Mouse (Mus musculus) right cerebral cortex, postnatal 4 days (tissue): ENCODE results near the gene Suox.
"Not testable (repeated sequence)": the region's sequence is repeated elsewhere in the genome, so short reads cannot be mapped to it uniquely, and the experiment has no call there.

Source experiments
- DNase-seq: peaks from one replicate; pipeline ENCODE4 v3.0.0-alpha.2; 2022

Suox gene

GRCm38 (mm10) chr10:128673763-128674468, at the start of gene Suox:
Gene Suox (minus strand): TSS chr10:128674073.
- peak; percentile 83 for DNase-seq

- DNase-seq, result no peak
Measured at GRCm38 (mm10) chr10:128715559-128716537, 42.0 kb upstream of the Suox start.

- not testable (repeated sequence) for DNase-seq
Measured at GRCm38 (mm10) chr10:128711318-128711717, 37.4 kb upstream of the Suox start.

- no peak for DNase-seq
Measured at GRCm38 (mm10) chr10:128705317-128705693, 31.4 kb upstream of the Suox start.

GRCm38 (mm10) chr10:128704491-128705316, 30.8 kb upstream of the Suox start, which contains the start of gene Cdk2:
Gene Cdk2 (minus strand): TSS chr10:128705031.
- DNase-seq, result peak; percentile 85

- no peak for DNase-seq
Measured at GRCm38 (mm10) chr10:128703895-128704294, 30.0 kb upstream of the Suox start, which contains the start of gene Pmel. Gene Pmel (plus strand): TSS chr10:128704195.

DNA sequence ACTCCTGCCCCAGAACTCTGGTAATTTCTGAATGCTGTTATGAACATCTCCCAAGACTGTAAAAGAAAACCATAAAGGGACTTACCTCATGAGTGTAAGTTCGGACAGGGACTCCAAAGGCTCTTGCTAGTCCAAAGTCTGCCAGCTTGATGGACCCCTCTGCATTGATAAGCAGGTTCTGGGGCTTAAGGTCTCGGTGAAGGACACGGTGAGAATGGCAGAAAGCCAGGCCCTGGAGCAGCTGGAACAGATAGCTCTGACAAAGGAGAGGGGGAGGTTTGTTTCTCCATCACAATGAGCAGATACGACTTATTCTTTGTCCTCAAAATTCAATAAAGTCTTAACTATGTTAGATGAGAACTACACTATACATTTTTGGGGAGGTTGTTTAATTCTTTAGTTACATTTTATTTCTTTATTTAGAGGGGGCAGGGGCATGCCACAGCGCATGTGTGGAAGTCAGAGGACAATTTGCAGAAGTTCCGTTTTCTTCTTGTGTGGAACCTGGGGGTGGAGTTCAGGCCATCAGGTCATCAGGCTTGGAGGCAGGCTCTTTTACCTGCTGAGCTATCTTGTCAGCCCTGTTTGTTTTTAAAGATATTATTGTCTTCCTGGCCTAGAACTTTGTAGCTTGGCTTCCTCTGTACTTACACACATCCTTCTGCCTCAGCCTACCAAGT, 28.6 kb upstream of the Suox start:
- DNase-seq, result no peak

GRCm38 (mm10) chr10:128700712-128701111, 26.8 kb upstream of the Suox start:
- DNase-seq, result no peak

GRCm38 (mm10) chr10:128699611-128700010, 25.7 kb upstream of the Suox start:
- no peak for DNase-seq

DNA sequence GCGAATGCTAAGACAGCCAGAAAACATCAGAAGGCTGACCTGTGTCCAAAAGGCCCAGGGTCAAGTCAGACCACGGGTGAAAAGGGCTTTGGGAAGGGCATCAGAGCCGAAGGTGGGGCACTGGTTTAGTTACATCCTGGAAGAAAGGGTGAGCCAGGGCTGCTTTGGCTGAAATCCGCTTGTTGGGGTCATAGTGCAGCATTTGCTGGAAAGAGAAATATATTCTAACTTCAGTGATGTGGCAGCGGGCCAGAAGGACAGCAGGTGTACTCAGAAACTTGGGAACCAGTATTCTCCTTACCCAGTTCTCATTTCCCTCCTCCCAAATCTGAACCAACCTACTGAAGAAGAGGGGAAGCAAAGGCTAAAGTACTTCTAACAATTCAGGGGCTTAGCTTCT, 25.1 kb upstream of the Suox start:
- DNase-seq, result no peak

GRCm38 (mm10) chr10:128697072-128697725, 23.3 kb upstream of the Suox start:
- DNase-seq, result no peak

DNA sequence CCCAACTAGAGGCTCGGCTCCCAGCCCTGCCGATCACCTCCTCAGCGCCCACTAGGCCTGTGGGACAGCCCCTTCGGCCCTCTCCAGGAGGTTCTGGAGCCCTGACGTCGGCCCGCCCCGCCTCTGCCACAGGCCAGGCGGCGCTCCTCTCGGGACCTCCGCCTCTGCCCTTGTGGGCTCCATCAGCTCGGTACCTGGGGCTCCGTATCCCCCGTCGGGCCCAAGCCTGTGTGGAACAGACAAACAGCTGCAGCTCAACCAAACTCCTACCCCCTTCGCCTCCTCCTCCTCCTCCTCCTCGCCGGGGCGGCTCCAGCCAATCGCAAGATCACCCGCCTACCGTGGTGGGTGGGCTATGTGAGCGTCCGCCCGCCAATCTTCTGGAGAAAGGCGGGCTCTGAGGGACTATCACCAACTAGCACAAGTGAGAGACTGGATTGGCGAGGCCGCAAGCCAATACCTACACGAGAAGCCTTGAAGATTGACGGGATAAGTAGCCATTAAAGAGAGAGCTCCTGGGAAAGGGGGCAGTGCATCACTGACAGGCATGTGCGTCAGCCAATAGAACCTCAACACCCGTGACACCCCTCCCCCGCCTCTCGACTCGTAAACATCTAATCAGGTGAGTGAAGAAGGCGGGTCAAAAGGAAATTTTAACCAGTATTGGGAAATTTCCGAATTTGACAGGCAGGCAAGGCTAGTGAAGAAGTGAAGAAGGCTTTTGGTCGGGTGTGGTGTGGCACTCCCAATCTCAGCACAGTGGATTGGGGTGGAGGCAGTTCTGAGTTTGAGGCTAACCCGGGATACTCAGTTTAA, 22.3 kb upstream of the Suox start, which contains the start of gene Rab5b:
Gene Rab5b (minus strand): TSS at position 273 of the 816 bp plus-strand sequence.
- peak; percentile 95 for DNase-seq

- no peak for DNase-seq
Measured at GRCm38 (mm10) chr10:128695411-128695991, 21.6 kb upstream of the Suox start.

DNA sequence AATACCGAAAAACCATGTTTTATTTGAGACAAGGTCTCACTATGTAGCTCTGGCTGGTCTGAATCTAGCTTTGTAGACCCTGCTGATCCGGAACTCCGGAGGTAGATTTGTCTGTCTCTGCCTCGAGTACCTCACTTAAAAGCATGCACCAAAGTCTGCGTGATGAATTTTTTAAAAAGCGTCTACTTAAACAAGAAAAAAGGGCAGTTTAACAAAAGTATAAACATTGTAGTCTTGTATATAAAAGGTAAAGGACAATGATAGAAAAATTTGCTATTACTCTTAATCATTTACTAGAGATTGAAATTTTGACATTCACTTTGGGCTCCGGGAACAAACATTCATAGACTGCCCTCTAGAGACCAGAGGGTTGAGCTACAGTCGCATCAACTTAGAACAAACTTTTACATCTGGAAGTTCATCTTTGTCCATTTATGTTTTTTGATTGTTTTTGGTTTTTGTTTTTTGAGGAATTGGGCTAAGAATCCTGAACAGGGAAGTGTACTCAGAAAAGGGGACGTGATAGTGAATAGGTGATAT, 666 bp upstream of the Suox start:
- DNase-seq, result no peak

GRCm38 (mm10) chr10:128671148-128671547, 2.7 kb downstream of the Suox start:
- no peak for DNase-seq

DNA sequence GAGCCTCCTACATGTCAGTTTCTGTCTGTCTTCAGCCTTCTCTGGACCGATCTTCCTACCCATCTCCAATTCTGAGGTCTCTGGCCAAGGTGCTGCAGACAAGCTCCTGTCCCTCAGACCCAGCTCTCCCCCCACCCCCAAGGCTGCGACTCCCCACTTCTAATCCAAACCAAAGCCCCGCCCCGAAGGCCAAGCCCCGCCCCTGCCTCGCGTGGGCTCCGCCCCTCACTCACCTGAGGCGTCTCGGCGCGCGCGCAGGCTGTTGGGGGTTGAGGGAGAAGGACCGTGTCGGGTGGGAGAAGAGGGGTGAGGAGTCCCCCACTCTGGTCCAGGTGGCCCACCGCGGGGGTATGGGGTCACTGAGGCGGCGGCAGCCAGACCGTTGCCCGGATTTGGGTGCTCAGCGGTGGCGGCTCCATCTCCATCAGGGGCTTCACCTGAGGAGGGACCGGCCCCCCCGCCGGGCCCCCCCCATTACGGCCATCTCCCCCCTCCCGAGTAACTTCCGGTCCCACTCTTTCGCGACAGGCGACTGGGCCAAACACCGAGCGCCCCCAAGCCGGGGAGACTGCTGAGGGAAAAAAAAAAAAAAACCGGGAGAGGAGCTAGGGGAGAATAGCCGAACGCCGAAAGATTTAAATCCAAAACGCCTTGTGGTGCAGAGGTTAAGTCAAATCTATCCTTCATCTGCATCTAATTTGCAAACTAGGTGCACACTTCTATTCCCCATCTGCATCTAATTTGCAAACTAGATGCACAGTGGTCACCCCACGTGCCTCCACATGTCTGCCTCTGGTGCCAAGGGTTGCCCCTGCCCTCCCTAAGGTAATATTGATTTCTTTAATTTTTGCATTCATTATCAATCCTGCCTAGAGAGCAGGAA, 4.8 kb downstream of the Suox start:
- DNase-seq, result peak; percentile 64

GRCm38 (mm10) chr10:128665806-128666205, 8.1 kb downstream of the Suox start:
- no peak for DNase-seq

- no peak for DNase-seq
Measured at GRCm38 (mm10) chr10:128665307-128665706, 8.6 kb downstream of the Suox start.

GRCm38 (mm10) chr10:128664808-128665207, 9.1 kb downstream of the Suox start:
- DNase-seq, result no peak
